Mouse (Mus musculus): ENCODE measurements around the gene Gm10184. TPM values are rescaled to one million over a fixed set of nuclear protein-coding genes. Genes with fewer than 3 reads are reported as not detected.

The Gm10184 gene
- 10 to 100 TPM; 33.8 to 34.3 TPM for total RNA-seq (2023)

DNA sequence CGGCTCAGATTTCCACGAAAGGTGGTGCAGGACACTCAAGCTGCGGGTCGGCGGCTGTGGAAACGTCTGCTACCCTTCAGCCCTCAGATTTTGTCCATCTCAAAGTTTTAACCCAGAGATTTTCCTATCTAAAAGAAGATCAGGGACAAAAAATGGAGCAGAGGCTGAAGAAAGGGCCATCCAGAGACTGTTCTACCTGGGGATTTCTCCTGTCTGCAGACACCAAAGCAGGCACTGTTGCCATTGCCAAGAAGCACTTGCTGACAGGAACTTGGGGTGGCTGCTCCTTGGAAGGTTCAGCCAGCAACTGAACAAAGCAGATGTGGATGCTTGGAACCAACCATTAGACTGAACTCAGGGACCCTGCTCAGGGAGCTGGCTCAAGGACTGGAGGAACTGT is at the start of gene Gm10184:
Gm10184 (minus strand) TSS at position 101 of the 400 bp plus-strand sequence.

